Mouse (Mus musculus): ENCODE measurements at regions not wholly inside any gene's neighbourhood (a gene's known extent, or its start where the extent isn't known, plus 50 kb on each side); places are given as distances from the start of the nearest gene placed in this dataset.
A peak's percentile ranks its signal among the peaks of the same experiment; 100 is the strongest.

DNA sequence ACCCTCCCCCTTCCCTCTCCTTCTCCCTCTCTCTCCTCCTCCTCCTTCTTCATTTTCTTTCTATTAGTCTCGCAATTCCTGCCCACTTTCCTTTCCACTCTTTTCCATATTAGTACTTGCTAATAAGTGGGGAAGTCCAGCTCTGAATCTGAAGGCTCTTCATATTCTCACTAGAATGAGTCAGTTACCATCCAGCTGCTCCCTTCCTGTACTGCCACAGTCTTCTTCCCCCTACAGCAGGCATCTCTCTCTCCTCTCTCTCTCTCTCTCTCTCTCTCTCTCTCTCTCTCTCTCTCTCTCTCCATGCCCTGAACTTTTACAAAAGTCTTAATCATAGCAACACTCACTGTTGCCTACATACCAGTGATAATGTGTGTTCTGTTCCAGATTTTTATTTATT lies 226.6 kb upstream of the Pter start:
- no peak for DNase-seq (ENCODE audit: low read depth, low spot score)

DNA sequence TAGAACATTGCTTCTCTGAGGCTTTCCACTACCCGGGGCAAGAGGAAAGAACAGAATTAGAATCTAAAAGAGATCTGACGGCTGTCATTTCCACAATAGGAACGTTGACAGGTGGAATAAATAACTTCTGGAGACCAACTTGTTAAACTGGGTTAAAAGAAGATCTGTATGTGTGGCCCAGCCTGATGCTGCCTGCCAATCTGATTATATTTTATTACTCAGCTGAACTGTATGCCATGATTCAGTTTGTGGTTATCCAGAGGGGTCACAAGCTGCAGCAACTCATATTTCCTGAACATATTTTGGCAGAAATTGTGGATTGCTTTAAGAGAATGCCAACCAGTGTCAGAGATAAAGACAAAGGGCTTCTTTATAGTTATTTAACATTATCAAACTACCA lies 224.5 kb upstream of the Pter start:
- DNase-seq (ENCODE audit: low read depth, low spot score): no peak

- no peak for DNase-seq (ENCODE audit: low read depth, low spot score)
Measured at GRCm38 (mm10) chr2:12707514-12707913, 216.3 kb upstream of the Pter start.

DNA sequence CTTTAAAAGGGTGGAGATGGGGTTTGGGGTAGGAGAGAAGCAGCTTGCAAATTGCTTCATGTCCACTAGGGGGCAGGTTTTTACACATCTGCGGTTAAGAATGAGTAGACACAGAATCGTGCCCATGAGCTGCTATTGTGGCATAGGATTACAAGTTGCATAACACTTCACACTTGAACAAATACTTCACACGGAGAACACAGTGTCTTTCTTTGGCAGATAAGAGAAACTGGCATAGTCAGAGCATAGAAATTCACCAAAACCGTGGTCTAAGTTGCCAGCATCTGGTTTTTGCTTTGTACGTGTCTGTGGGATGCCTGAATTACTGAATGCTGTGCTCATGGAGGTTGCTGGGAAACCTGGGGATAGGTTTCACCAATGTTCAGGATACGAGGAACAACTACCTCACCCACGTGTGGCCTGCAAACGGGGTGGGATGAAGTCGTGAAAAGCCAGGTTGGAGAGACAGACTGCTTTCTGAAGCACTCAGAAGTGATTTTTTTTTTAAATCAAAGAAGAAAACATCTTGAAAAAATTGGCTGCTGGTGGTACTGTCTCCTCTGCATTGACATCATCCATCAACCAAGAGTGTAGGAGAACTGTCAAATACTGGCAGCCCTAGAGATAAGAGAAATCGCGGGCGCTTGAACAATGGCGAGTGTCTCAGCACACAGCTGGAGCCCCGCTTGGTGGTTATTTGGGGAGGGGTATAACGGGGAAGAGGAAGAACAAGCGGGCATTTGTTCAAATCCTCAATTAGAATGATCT lies 214.5 kb upstream of the Pter start:
- DNase-seq (ENCODE audit: low read depth, low spot score): peak; percentile 43

DNA sequence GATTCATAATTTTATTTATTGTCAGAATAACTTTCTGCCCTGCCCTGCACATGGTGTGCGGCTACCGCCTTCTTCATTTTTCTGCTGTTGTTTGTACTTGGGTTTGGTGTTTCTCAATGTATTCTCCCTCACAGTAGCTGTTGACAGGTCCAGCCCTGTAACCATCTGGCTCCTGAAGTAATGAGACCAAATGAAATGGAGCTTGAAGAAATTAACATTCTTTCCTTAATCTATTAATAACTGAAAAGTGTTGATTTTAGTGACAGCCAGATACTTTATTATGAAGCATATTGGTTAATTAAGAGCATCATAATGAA lies 214.0 kb upstream of the Pter start:
- DNase-seq (ENCODE audit: low read depth, low spot score): no peak

GRCm38 (mm10) chr2:12716124-12717012 lies 207.5 kb upstream of the Pter start:
- no peak for DNase-seq (ENCODE audit: low read depth, low spot score)

DNA sequence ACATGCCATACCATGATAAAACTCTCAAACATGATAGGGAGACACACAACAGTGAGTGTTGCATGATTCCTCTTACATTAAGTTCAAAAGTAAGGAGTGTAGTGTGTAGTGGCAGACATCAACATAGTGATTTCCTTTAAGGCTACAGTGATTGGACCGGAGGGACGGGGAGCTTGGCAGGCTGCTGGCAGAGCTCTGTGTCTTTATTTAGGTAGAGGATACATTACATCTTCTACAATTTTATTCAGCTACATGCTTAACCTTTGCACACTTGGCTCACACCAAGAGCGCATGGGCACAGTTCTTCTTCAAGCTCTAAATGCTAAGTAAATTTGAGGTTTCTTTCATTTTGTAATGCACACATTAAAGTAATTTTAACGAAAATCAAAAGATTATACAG lies 194.6 kb upstream of the Pter start:
- DNase-seq (ENCODE audit: low read depth, low spot score): no peak

- no peak for DNase-seq (ENCODE audit: low read depth, low spot score)
Measured at GRCm38 (mm10) chr2:12737140-12737539, 186.7 kb upstream of the Pter start.

DNA sequence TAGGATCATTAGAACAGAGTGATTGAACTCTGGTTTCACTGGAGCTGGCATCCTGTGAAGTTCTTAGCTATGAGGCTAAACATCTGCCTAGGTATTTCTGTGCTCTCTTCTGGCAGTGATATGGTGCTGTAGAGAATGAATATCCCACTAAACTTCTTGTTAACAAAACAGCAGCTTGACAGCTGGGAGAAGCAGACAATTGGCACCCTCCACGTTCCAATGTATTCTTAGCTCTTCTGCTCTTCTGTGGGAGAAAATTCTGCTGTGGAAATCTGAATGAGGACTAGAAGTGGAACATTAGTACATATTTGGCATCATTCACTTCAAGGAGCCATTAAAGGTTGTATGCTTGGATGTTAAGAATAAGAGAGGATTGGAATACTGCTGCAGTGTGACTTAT lies 177.0 kb upstream of the Pter start:
- no peak for DNase-seq (ENCODE audit: low read depth, low spot score)

GRCm38 (mm10) chr2:12758816-12759215 lies 165.0 kb upstream of the Pter start:
- no peak for DNase-seq (ENCODE audit: low read depth, low spot score)

DNA sequence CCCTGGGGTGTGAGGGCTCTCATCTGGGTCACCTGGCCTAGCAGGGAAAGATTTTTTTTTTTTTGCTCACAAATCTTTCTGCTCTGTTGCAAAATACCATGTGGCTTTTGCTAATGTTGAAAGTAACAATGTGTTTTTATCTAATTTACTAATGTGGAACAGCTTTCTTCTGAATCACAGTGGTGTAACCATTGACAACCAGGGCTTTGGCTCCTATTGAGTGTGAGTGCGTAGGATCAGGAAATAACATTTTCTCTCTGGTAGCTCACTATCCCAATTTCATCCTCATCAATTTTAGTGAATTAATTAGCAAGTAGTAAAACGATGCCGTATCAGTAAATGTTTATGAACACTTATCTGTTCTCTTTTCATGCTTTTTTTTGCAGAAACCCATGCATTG lies 163.9 kb upstream of the Pter start:
- no peak for DNase-seq (ENCODE audit: low read depth, low spot score)

GRCm38 (mm10) chr2:12761461-12761860 lies 162.4 kb upstream of the Pter start:
- DNase-seq (ENCODE audit: low read depth, low spot score): no peak

DNA sequence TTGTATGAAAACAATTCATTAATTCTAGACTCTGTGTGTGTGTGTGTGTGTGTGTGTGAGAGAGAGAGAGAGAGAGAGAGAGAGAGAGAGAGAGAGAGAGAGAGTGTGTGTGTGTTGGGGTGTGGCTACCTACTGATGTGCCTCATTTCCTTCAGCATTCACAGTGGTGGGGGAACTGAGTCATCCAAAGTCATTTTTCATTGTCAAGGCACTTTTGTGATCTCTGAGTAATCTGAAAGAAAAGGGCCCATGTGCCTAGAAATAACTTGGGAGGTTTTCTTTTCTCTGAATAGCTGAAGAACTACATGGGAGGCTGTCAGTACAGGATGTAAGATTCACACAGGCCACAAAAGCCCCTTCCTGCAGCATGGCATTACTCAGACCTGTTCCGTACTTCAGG lies 159.3 kb upstream of the Pter start:
- DNase-seq (ENCODE audit: low read depth, low spot score): no peak

DNA sequence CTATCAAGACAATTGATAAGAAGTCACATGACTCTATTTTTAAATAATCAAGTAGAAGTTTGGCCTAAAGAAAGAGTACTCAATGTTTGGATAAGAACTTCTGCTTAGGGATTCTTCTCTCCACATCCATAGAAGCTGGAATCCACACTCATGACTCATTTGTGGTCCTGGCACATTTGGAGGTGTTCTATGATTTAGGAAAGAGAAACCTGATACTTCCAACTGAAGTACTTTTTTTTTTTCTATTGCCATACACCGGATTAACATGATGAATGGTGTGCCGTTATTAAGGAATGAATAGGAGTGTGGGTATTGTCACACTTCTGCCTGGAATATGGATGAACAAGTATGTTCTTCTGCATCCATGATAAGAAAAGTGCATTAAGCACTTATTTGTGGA lies 158.5 kb upstream of the Pter start:
- DNase-seq (ENCODE audit: low read depth, low spot score): no peak

GRCm38 (mm10) chr2:12776866-12777265 lies 147.0 kb upstream of the Pter start:
- DNase-seq (ENCODE audit: low read depth, low spot score): no peak

DNA sequence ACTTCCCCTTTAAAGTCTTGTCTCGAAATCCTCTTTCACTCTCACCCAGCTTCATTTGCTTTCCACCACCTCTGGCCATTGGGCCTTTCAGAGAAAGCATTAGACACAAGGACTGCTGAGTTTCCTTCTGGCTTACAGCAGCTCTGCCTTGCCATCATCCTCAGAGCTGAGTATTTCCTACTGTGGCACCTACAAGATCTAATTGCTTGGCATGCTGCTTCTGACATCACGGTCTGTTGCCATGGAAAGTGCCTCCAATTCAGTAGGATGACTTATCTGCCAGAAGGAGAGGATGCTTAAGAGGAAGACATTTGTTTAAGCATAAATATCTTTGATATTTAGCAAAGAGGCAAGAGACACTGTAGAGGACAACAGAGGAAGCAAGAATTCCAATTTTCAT lies 146.1 kb upstream of the Pter start:
- DNase-seq (ENCODE audit: low read depth, low spot score): no peak

- DNase-seq (ENCODE audit: low read depth, low spot score): no peak
Measured at GRCm38 (mm10) chr2:12792596-12792995, 131.2 kb upstream of the Pter start.

DNA sequence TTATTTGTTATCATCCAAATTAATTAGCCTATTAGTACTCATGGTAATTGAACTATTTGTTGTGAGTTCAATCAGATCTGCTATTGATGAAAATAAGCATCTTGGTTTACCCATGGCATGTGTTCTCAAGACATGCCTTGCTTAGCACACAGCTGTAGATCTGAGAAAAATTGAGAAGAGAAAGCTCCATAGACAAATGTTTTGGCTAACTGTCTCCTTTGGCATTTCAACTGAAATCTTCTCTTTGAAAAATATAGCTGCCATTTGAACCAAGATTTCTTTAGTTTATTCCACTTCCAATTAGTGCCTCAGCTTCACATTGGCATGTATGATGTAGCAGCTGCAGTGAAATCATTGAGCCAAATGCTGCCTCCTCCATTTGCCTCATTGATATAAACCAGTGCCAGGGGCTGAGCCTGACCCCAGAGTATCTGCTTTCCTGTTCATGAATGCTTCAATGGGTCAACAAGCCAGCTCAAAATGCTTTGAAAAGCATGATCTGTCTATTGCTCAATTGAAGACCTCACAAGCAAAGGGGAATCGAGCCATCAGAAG lies 126.1 kb upstream of the Pter start:
- no peak for DNase-seq (ENCODE audit: low read depth, low spot score)

GRCm38 (mm10) chr2:12799153-12799925 lies 124.5 kb upstream of the Pter start:
- no peak for DNase-seq (ENCODE audit: low read depth, low spot score)

- DNase-seq (ENCODE audit: low read depth, low spot score): no peak
Measured at GRCm38 (mm10) chr2:12802667-12803066, 121.2 kb upstream of the Pter start.

GRCm38 (mm10) chr2:12805096-12805495 lies 118.7 kb upstream of the Pter start:
- DNase-seq (ENCODE audit: low read depth, low spot score): no peak

DNA sequence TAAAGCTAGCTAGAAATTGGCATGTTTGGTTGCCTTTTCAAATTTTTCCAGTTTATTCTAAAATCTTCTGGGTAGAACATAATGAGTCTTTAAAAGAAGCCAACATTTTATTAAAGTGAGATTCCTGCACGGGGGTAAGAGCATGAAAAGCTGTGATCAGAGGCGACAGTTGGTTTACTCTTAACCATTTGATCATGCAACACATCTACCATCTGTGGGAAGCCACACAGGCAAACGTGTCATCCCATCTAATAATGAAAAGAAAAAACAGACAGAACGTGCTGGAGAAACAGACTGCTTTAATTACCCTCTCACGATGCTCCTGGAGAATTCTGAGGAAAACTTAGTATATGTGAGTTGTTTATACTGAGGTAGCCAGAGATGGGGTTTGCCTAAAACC lies 115.4 kb upstream of the Pter start:
- DNase-seq (ENCODE audit: low read depth, low spot score): no peak

Data from A20 (cell line).